Mouse (Mus musculus) intestine, embryonic 16.5 days (tissue): Measurements from ENCODE around the gene Olfr690. TPM values are rescaled to one million over a fixed set of nuclear protein-coding genes. Genes with fewer than 3 reads are reported as not detected.
"Not testable (repeated sequence)": the region's sequence is repeated elsewhere in the genome, so short reads cannot be mapped to it uniquely, and the experiment has no call there.

ENCODE experiments used
- ATAC-seq: fragments of 200-750 bp; cut with Nextera tagmentation; 2 replicates; pipeline ENCODE4 v1.8.0; 2017; ENCODE audit warnings: moderate TSS enrichment, moderate library complexity
- H3K27ac ChIP-seq: fragments of 300-500 bp; sonication (generic); 2 replicates; pipeline ENCODE4 v1.5.1; 2014; ENCODE audit warnings: mild to moderate bottlenecking, low read length
- H3K27me3 ChIP-seq: fragments of 300-500 bp; sonication (generic); replicated peaks from 2 replicates; pipeline ENCODE4 v1.6.1; 2014; ENCODE audit warnings: low read length, control low read depth, mixed read lengths; ENCODE audit not compliant: control insufficient read depth, insufficient read depth
- H3K36me3 ChIP-seq: fragments of 300-500 bp; sonication (generic); 2 replicates; pipeline ENCODE4 v1.6.1; 2014; ENCODE audit warnings: low read length, control low read depth; ENCODE audit not compliant: control insufficient read depth, insufficient read depth
- H3K4me1 ChIP-seq: fragments of 300-500 bp; sonication (generic); 2 replicates; pipeline ENCODE4 v1.6.1; 2014; ENCODE audit warnings: low read length, control low read depth, mixed read lengths; ENCODE audit not compliant: control insufficient read depth, insufficient read depth
- H3K4me2 ChIP-seq: fragments of 300-500 bp; sonication (generic); 2 replicates; pipeline ENCODE4 v1.6.1; 2014; ENCODE audit warnings: low read depth, low read length, control low read depth
- H3K4me3 ChIP-seq: fragments of 300-500 bp; sonication (generic); 2 replicates; pipeline ENCODE4 v1.5.1; 2014; ENCODE audit warnings: mild to moderate bottlenecking, low read length
- H3K9ac ChIP-seq: fragments of 300-500 bp; sonication (generic); 2 replicates; pipeline ENCODE4 v1.6.1; 2014; ENCODE audit warnings: low read depth, low read length
- H3K9me3 ChIP-seq: fragments of 300-500 bp; sonication (generic); 2 replicates; pipeline ENCODE4 v1.6.1; 2016; ENCODE audit warnings: low read length, control low read depth; ENCODE audit not compliant: control insufficient read depth
- WGBS: fragments of 180-500 bp; shearing (Covaris S2); extraction: QIAGEN DNeasy Blood & Tissue Kit; methylation state at CpG from one replicate; pipeline ENCODE4 v1.1.7; 2014; 5-methylcytosine and 5-hydroxymethylcytosine counted together
- polyA plus RNA-seq: library from polyadenylated mRNA; unstranded; fragments of >200 nt; fragmentation: Nextera tagmentation; extraction: Ambion mirVana; gene quantifications from 2 replicates; pipeline ENCODE4 v1.2.1, GENCODE M21; 2015

Olfr690 gene
- polyA plus RNA-seq, 1 experiment from 2014 or later: not detected

- H3K9ac ChIP-seq, H3K4me2 ChIP-seq, H3K4me3 ChIP-seq, H3K27me3 ChIP-seq, H3K4me1 ChIP-seq, H3K9me3 ChIP-seq, H3K36me3 ChIP-seq, H3K27ac ChIP-seq: not testable (repeated sequence)
- 92% methylated on average over 1 of the region's 2 CpGs for WGBS
- 0 out of 2 replicates have a peak, but pooled peaks have one; percentile 65 for ATAC-seq
Observed at GRCm38 (mm10) chr7:105356487-105356886, 22.6 kb upstream of the Olfr690 start.

- not testable (repeated sequence) for H3K9me3 ChIP-seq, H3K36me3 ChIP-seq, H3K27me3 ChIP-seq, H3K4me3 ChIP-seq, H3K9ac ChIP-seq, H3K4me2 ChIP-seq, ATAC-seq, H3K27ac ChIP-seq, H3K4me1 ChIP-seq
- no CpG with 5 or more reads among the region's 5 CpGs for WGBS
Observed at GRCm38 (mm10) chr7:105356064-105356463, 22.2 kb upstream of the Olfr690 start.

- H3K4me1 ChIP-seq: no peaks in the 10 kb centered on the region
- no peak for ATAC-seq
- 86% methylated on average over 2 of the region's 2 CpGs for WGBS
Observed at GRCm38 (mm10) chr7:105342752-105343151, 8.8 kb upstream of the Olfr690 start.

GRCm38 (mm10) chr7:105342170-105342569 lies 8.3 kb upstream of the Olfr690 start, which contains the start of gene Olfr691:
TSS of gene Olfr691 (minus strand) at chr7:105342270.
- Histone ChIP-seq H3K27ac (no peak within 1 kb of the TSS), H3K4me1 (no peaks in the 10 kb centered on the region), H3K27me3 (no peaks in the 10 kb centered on the region), H3K9ac (no peak within 1 kb of the TSS), H3K36me3 (no peaks in the 10 kb centered on the region), H3K9me3 (no peaks in the 10 kb centered on the region), H3K4me2 (no peak within 1 kb of the TSS), H3K4me3 (no peak within 1 kb of the TSS)
- WGBS: 51% methylated on average over 1 of the region's 1 CpGs
- ATAC-seq: no peak

More at GRCm38 (mm10) chr7:105342752-105343151, 8.8 kb upstream of the Olfr690 start:
- Histone ChIP-seq H3K9me3 (no peaks in the 10 kb centered on the region), H3K9ac (no peak overlapping the region), H3K27me3 (no peaks in the 10 kb centered on the region), H3K36me3 (no peaks in the 10 kb centered on the region), H3K4me2 (no peak overlapping the region), H3K4me3 (no peak overlapping the region), H3K27ac (no peak overlapping the region)

GRCm38 (mm10) chr7:105325302-105325701 lies 8.6 kb downstream of the Olfr690 start:
- ATAC-seq: no peak
- no peaks in the 10 kb centered on the region for H3K9me3 ChIP-seq
- H3K36me3 ChIP-seq: no peaks in the 10 kb centered on the region
- H3K9ac ChIP-seq: no peak overlapping the region
- no peak overlapping the region for H3K4me2 ChIP-seq
- H3K27ac ChIP-seq: no peak overlapping the region
- H3K4me3 ChIP-seq: no peak overlapping the region
- WGBS: 73% methylated on average over 2 of the region's 2 CpGs
- H3K4me1 ChIP-seq: no peaks in the 10 kb centered on the region
- no peaks in the 10 kb centered on the region for H3K27me3 ChIP-seq

- Histone ChIP-seq H3K9me3 (no peaks in the 10 kb centered on the region), H3K27ac (no peak within 1 kb of the TSS), H3K27me3 (no peaks in the 10 kb centered on the region), H3K36me3 (no peaks in the 10 kb centered on the region), H3K4me1 (no peaks in the 10 kb centered on the region), H3K9ac (no peak within 1 kb of the TSS), H3K4me2 (no peak within 1 kb of the TSS), H3K4me3 (no peak within 1 kb of the TSS)
- WGBS: 80% methylated on average over 1 of the region's 1 CpGs
- ATAC-seq: no peak
Observed at GRCm38 (mm10) chr7:105310865-105311264, 23.0 kb downstream of the Olfr690 start, which contains the start of gene Olfr689. TSS of gene Olfr689 (plus strand) at chr7:105311165.

GRCm38 (mm10) chr7:105290051-105290450 lies 43.9 kb downstream of the Olfr690 start:
- no peaks in the 10 kb centered on the region for H3K9me3 ChIP-seq
- no peaks in the 10 kb centered on the region for H3K27me3 ChIP-seq

GRCm38 (mm10) chr7:105287795-105288194 lies 46.1 kb downstream of the Olfr690 start, which contains the start of gene Olfr688:
TSS of gene Olfr688 (plus strand) at chr7:105288095.
- H3K9me3 ChIP-seq: no peaks in the 10 kb centered on the region
- WGBS: 78% methylated on average over 6 of the region's 6 CpGs
- no peak for ATAC-seq

More at GRCm38 (mm10) chr7:105290051-105290450, 43.9 kb downstream of the Olfr690 start:
- no peaks in the 10 kb centered on the region for H3K36me3 ChIP-seq
- H3K4me2 ChIP-seq: no peak overlapping the region
- H3K4me3 ChIP-seq: no peak overlapping the region
- no peak overlapping the region for H3K27ac ChIP-seq
- H3K9ac ChIP-seq: no peak overlapping the region
- no peak for ATAC-seq
- no peaks in the 10 kb centered on the region for H3K4me1 ChIP-seq

More at GRCm38 (mm10) chr7:105287795-105288194, 46.1 kb downstream of the Olfr690 start, which contains the start of gene Olfr688:
- H3K4me1 ChIP-seq: no peaks in the 10 kb centered on the region
- no peak within 1 kb of the TSS for H3K27ac ChIP-seq
- H3K9ac ChIP-seq: no peak within 1 kb of the TSS
- no peaks in the 10 kb centered on the region for H3K27me3 ChIP-seq
- H3K36me3 ChIP-seq: no peaks in the 10 kb centered on the region
- H3K4me2 ChIP-seq: no peak within 1 kb of the TSS
- H3K4me3 ChIP-seq: no peak within 1 kb of the TSS
